Mouse (Mus musculus): ENCODE results near the gene Ppfibp2. TPM values are rescaled to one million over a fixed set of nuclear protein-coding genes. Genes with fewer than 3 reads are reported as not detected.

Gene Ppfibp2
- polyA plus RNA-seq, 1 experiment, result 0.60 TPM

DNA sequence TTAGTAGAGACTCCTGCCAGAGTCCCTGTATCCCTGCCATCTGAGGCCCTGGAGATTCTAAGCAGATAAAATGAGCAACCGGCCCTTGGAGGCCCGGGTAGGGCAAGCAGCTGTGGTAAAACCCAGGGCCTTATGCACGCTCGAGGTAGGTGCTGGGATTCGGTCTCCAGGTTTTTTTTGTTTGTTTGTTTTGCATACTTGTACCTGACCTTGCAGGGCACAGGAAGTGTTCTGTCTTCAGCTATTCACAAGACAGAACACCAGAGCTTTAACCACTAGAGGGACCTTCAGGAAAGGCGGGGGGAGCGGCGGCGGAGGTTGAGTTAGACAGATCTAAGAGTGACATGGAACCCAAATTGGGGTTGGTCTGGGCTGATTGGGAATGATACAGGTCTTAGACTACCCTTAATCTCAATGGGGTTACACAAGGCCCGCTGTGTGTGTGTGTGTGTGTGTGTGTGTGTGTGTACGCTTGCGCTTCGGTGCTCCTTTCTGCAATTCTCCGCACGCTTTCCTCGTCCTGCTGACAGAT, 616 bp upstream of the Ppfibp2 start:
- no peaks in the 10 kb centered on the region for H3K36me3 ChIP-seq (ENCODE audit: control insufficient read depth, insufficient read depth)
- TF ChIP-seq TCF12 (IDR thresholded peaks at IDR 0.05; ENCODE audit: insufficient read depth, poor library complexity, severe bottlenecking) (no peak), POLR2A (IDR thresholded peaks at IDR 0.05; ENCODE audit: insufficient read length, low read depth) (no peak), SRF (IDR thresholded peaks at IDR 0.05; ENCODE audit: control insufficient read depth, insufficient read length, low read depth) (no peak), USF1 (IDR thresholded peaks at IDR 0.05; ENCODE audit: low read depth) (no peak), CEBPB (IDR thresholded peaks at IDR 0.05; ENCODE audit: insufficient read depth, poor library complexity, severe bottlenecking) (no peak), REST (IDR thresholded peaks at IDR 0.05; ENCODE audit: insufficient read depth, insufficient read length) (no peak), POLR2AphosphoS2 (IDR thresholded peaks at IDR 0.05; ENCODE audit: insufficient read length, low read depth) (no peak), MAX (IDR thresholded peaks at IDR 0.05; ENCODE audit: low read depth) (no peak), MYOG (IDR thresholded peaks at IDR 0.05; ENCODE audit: control insufficient read depth in 1 of 3, insufficient read depth in 1 of 3, insufficient read length in 2 of 3, low read depth in 2 of 3) (no peak), TCF3 (IDR thresholded peaks at IDR 0.05; ENCODE audit: insufficient read length, low read depth) (no peak), MYOD1 (IDR thresholded peaks at IDR 0.05; ENCODE audit: control insufficient read depth in 1 of 3, insufficient read length in 2 of 3, low read depth in 2 of 3) (no peak), E2F4 (IDR thresholded peaks at IDR 0.05; ENCODE audit: insufficient read depth) (no peak)
- no peak overlapping the region for H3K4me3 ChIP-seq
- H3ac ChIP-seq (ENCODE audit: control insufficient read depth, insufficient read length), result no peak overlapping the region
- H3K4me2 ChIP-seq (ENCODE audit: low read depth), result no peak overlapping the region
- H3K79me2 ChIP-seq (ENCODE audit: control insufficient read depth, insufficient read depth), result no peaks in the 10 kb centered on the region
- H3K27me3 ChIP-seq (ENCODE audit: control insufficient read depth, insufficient read depth, insufficient read length), result no peaks in the 10 kb centered on the region

DNA sequence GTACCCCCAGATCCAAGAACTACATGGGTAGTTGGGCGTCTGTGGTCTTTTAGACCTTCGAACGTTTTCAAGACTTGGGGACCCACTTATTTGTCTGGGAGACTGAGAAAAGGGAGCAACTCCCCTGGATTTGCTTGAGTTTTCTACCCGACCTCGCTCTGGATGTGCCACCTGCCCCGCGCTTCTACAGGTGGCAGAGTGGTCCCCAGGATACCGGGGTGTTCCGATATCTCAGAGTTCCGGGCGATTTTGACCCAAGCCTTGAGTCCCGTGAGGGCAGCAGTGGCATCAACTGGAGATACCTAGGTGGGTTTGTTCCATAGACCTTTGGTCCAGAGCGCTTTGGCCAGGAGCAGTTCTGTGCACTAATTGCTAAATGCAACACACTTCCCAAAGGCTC, 419 bp downstream of the Ppfibp2 start:
- Histone ChIP-seq H3K4me3 (no peak overlapping the region), H3K4me2 (ENCODE audit: low read depth) (no peak overlapping the region), H3K36me3 (ENCODE audit: control insufficient read depth, insufficient read depth) (no peaks in the 10 kb centered on the region), H3K27me3 (ENCODE audit: control insufficient read depth, insufficient read depth, insufficient read length) (no peaks in the 10 kb centered on the region), H3ac (ENCODE audit: control insufficient read depth, insufficient read length) (no peak overlapping the region), H3K79me2 (ENCODE audit: control insufficient read depth, insufficient read depth) (no peaks in the 10 kb centered on the region)
- TF ChIP-seq REST (IDR thresholded peaks at IDR 0.05; ENCODE audit: insufficient read depth, insufficient read length) (no peak), MYOD1 (IDR thresholded peaks at IDR 0.05; ENCODE audit: control insufficient read depth in 1 of 3, insufficient read length in 2 of 3, low read depth in 2 of 3) (no peak), CEBPB (IDR thresholded peaks at IDR 0.05; ENCODE audit: insufficient read depth, poor library complexity, severe bottlenecking) (no peak), TCF12 (IDR thresholded peaks at IDR 0.05; ENCODE audit: insufficient read depth, poor library complexity, severe bottlenecking) (no peak), POLR2AphosphoS2 (IDR thresholded peaks at IDR 0.05; ENCODE audit: insufficient read length, low read depth) (no peak), POLR2A (IDR thresholded peaks at IDR 0.05; ENCODE audit: insufficient read length, low read depth) (no peak), USF1 (IDR thresholded peaks at IDR 0.05; ENCODE audit: low read depth) (no peak), MYOG (IDR thresholded peaks at IDR 0.05; ENCODE audit: control insufficient read depth in 1 of 3, insufficient read depth in 1 of 3, insufficient read length in 2 of 3, low read depth in 2 of 3) (no peak), E2F4 (IDR thresholded peaks at IDR 0.05; ENCODE audit: insufficient read depth) (no peak)

DNA sequence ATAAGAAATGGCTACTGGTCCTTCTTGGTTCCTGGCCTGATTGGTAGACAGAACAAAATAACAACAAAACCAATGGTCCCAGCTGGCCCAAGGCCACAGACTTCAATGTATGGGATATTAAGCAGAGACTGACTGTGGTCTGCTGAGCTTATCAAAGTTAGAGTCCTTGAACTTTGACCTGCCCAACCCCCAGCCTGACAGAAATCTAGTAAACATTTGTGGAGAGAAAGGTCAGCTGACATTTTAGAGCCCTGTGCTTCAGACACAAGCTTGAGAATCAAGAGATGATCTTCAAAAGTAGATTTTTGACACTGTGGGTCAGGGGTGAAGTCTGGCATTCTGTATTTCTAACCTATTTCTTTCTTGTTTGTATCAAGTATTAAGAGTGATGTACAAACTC, 1.7 kb downstream of the Ppfibp2 start:
- Histone ChIP-seq H3K79me2 (ENCODE audit: control insufficient read depth, insufficient read depth) (no peaks in the 10 kb centered on the region), H3K4me3 (no peak overlapping the region), H3ac (ENCODE audit: control insufficient read depth, insufficient read length) (no peak overlapping the region), H3K4me2 (ENCODE audit: low read depth) (no peak overlapping the region), H3K36me3 (ENCODE audit: control insufficient read depth, insufficient read depth) (no peaks in the 10 kb centered on the region), H3K27me3 (ENCODE audit: control insufficient read depth, insufficient read depth, insufficient read length) (no peaks in the 10 kb centered on the region)
- no peak for TF ChIP-seq CEBPB (IDR thresholded peaks at IDR 0.05; ENCODE audit: insufficient read depth, poor library complexity, severe bottlenecking)
- no peak for TF ChIP-seq REST (IDR thresholded peaks at IDR 0.05; ENCODE audit: insufficient read depth, insufficient read length)
- TF ChIP-seq TCF3 (IDR thresholded peaks at IDR 0.05; ENCODE audit: insufficient read length, low read depth), result no peak
- TF ChIP-seq E2F4 (IDR thresholded peaks at IDR 0.05; ENCODE audit: insufficient read depth), result no peak
- TF ChIP-seq TCF12 (IDR thresholded peaks at IDR 0.05; ENCODE audit: insufficient read depth, poor library complexity, severe bottlenecking), result no peak
- TF ChIP-seq POLR2AphosphoS2 (IDR thresholded peaks at IDR 0.05; ENCODE audit: insufficient read length, low read depth), result no peak
- no peak for TF ChIP-seq USF1 (IDR thresholded peaks at IDR 0.05; ENCODE audit: low read depth)
- TF ChIP-seq SRF (IDR thresholded peaks at IDR 0.05; ENCODE audit: control insufficient read depth, insufficient read length, low read depth), result no peak
- no peak for TF ChIP-seq POLR2A (IDR thresholded peaks at IDR 0.05; ENCODE audit: insufficient read length, low read depth)
- no peak for TF ChIP-seq MAX (IDR thresholded peaks at IDR 0.05; ENCODE audit: low read depth)
- TF ChIP-seq MYOD1 (IDR thresholded peaks at IDR 0.05; ENCODE audit: control insufficient read depth in 1 of 3, insufficient read length in 2 of 3, low read depth in 2 of 3), result no peak
- TF ChIP-seq MYOG (IDR thresholded peaks at IDR 0.05; ENCODE audit: control insufficient read depth in 1 of 3, insufficient read depth in 1 of 3, insufficient read length in 2 of 3, low read depth in 2 of 3), result no peak

DNA sequence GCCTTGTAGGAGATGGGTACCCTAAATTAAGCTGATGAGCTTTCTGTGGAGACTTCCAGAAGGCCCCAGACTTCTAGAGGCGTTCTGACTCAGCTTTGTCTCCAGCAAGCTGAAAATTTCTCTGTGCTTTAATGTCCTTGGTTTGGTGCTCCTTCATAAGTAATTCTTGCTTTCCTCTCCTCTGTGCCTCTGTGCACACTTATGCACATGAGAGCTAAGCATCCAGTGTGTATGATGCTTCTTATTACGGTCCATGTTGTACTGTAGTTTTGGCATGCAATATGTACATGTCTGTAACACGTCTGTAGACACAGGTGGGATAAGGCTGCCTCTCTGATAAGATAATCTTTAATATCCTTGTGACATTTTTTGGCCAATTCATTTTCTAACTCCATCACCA, 2.9 kb downstream of the Ppfibp2 start:
- TF ChIP-seq SRF (IDR thresholded peaks at IDR 0.05; ENCODE audit: control insufficient read depth, insufficient read length, low read depth), result no peak
- no peak for TF ChIP-seq TCF12 (IDR thresholded peaks at IDR 0.05; ENCODE audit: insufficient read depth, poor library complexity, severe bottlenecking)
- TF ChIP-seq TCF3 (IDR thresholded peaks at IDR 0.05; ENCODE audit: insufficient read length, low read depth), result no peak
- no peak for TF ChIP-seq MAX (IDR thresholded peaks at IDR 0.05; ENCODE audit: low read depth)
- no peak for TF ChIP-seq USF1 (IDR thresholded peaks at IDR 0.05; ENCODE audit: low read depth)
- TF ChIP-seq POLR2AphosphoS2 (IDR thresholded peaks at IDR 0.05; ENCODE audit: insufficient read length, low read depth), result no peak
- H3K36me3 ChIP-seq (ENCODE audit: control insufficient read depth, insufficient read depth), result no peaks in the 10 kb centered on the region
- H3K4me3 ChIP-seq, result no peak overlapping the region
- no peak overlapping the region for H3ac ChIP-seq (ENCODE audit: control insufficient read depth, insufficient read length)
- no peak overlapping the region for H3K4me2 ChIP-seq (ENCODE audit: low read depth)
- no peaks in the 10 kb centered on the region for H3K27me3 ChIP-seq (ENCODE audit: control insufficient read depth, insufficient read depth, insufficient read length)
- H3K79me2 ChIP-seq (ENCODE audit: control insufficient read depth, insufficient read depth), result no peaks in the 10 kb centered on the region

DNA sequence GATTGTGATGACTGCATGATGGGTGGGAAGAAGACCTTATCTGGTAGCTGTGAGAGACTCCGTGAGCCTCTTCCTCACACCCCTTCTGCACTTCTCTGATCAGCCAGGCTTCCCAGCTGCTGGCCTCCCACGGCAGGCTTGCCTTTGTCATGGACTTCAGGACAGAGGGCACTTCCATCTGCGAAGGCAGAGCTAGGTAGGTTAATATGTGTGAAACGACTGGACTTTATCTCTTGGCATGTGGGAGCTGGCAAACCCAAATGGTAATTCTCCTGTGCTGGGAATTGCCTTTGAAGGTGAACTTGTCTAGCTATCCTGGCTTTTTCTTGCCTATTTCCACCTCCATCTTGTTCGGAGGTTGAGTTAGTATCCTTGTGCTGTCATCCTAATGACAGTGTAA, 5.6 kb downstream of the Ppfibp2 start:
- Histone ChIP-seq H3K27me3 (ENCODE audit: control insufficient read depth, insufficient read depth, insufficient read length) (no peaks in the 10 kb centered on the region), H3K79me2 (ENCODE audit: control insufficient read depth, insufficient read depth) (no peaks in the 10 kb centered on the region), H3K4me3 (no peak overlapping the region), H3K4me2 (ENCODE audit: low read depth) (no peak overlapping the region), H3ac (ENCODE audit: control insufficient read depth, insufficient read length) (no peak overlapping the region), H3K36me3 (ENCODE audit: control insufficient read depth, insufficient read depth) (no peaks in the 10 kb centered on the region)
- TF ChIP-seq E2F4 (IDR thresholded peaks at IDR 0.05; ENCODE audit: insufficient read depth) (no peak), POLR2AphosphoS2 (IDR thresholded peaks at IDR 0.05; ENCODE audit: insufficient read length, low read depth) (no peak), CEBPB (IDR thresholded peaks at IDR 0.05; ENCODE audit: insufficient read depth, poor library complexity, severe bottlenecking) (no peak), POLR2A (IDR thresholded peaks at IDR 0.05; ENCODE audit: insufficient read length, low read depth) (no peak), USF1 (IDR thresholded peaks at IDR 0.05; ENCODE audit: low read depth) (no peak), TCF12 (IDR thresholded peaks at IDR 0.05; ENCODE audit: insufficient read depth, poor library complexity, severe bottlenecking) (no peak), TCF3 (IDR thresholded peaks at IDR 0.05; ENCODE audit: insufficient read length, low read depth) (no peak), MYOG (IDR thresholded peaks at IDR 0.05; ENCODE audit: control insufficient read depth in 1 of 3, insufficient read depth in 1 of 3, insufficient read length in 2 of 3, low read depth in 2 of 3) (no peak), MYOD1 (IDR thresholded peaks at IDR 0.05; ENCODE audit: control insufficient read depth in 1 of 3, insufficient read length in 2 of 3, low read depth in 2 of 3) (no peak), MAX (IDR thresholded peaks at IDR 0.05; ENCODE audit: low read depth) (no peak), SRF (IDR thresholded peaks at IDR 0.05; ENCODE audit: control insufficient read depth, insufficient read length, low read depth) (no peak), REST (IDR thresholded peaks at IDR 0.05; ENCODE audit: insufficient read depth, insufficient read length) (no peak)
